Mouse (Mus musculus): ENCODE results near the gene Ddx41.

DNA sequence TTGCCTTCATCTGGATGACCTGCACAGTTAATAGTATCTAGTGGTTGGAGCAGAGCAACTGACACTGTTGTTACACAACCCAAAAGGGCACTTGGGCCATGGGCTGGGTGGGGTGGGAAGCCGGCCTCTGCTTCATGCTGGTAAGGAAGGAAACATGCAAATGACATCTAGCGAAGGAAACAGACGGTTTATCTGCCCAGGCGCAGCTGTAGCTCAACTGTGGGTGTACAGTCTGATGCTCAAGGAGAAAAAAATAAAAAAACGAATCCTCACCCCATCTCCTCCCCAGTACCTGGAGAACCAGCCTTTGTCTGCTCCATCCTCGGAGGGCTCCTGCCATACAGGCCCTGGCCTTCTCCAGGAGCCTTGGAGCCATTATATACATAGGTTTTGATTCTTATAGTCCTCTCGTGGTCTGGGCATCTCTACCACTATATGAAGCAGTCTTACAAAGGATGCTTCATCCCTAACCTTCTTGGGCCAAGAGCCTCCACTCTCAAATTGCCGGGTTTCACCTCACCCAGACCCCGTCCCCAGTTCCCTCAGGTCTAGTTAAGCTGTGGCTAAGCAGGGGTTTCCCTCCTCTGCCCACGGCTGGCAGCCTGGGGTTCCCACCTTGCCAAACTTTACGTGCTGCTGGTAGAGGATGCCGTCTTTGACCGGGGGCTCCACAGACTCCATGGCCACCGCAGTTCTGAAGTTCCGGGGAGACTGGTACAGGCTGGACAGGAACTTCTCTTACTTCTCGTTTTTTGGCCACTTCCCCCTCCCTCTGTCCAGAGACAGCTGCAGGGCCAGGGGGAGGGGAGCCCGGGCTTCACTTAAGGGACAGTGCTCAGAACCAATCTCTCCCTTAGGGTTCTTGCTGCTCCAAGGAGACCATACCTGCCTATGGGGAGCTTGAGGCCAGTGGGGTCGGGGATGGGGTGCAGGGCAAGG, 8.4 kb downstream of the Ddx41 start:
- TF ChIP-seq POLR2A (IDR thresholded peaks at IDR 0.05; ENCODE audit: insufficient read depth, low read depth, low read length): no peak
- TF ChIP-seq CTCF (IDR thresholded peaks at IDR 0.05; ENCODE audit: insufficient read depth, low read depth, low read length): no peak

All from olfactory bulb, adult 2 months (tissue).